Mouse (Mus musculus) B cell, adult 2 months (primary cell): Measurements from ENCODE around the gene Tysnd1.

Source experiments
- DNase-seq, 2 experiments: peaks; one replicate each; pipeline ENCODE4 v3.0.0; 2022

Gene Tysnd1

GRCm38 (mm10) chr10:61694870-61695670, at the start of gene Tysnd1:
TSS of gene Tysnd1 (plus strand) at chr10:61695514.
- DNase-seq: peak; percentile 91 to 93

- DNase-seq: no peak
Observed at GRCm38 (mm10) chr10:61646557-61646956, 48.8 kb upstream of the Tysnd1 start.

- peak; percentile 78 to 82 for DNase-seq
Observed at GRCm38 (mm10) chr10:61647790-61648736, 47.3 kb upstream of the Tysnd1 start, which contains the start of gene Ppa1. TSS of gene Ppa1 (plus strand) at chr10:61648552.

- peak in 1 of 2 experiments; percentile 20 for DNase-seq
Observed at GRCm38 (mm10) chr10:61648737-61649645, 46.3 kb upstream of the Tysnd1 start.

- DNase-seq: no peak
Observed at GRCm38 (mm10) chr10:61654105-61654504, 41.2 kb upstream of the Tysnd1 start.

- no peak for DNase-seq
Observed at GRCm38 (mm10) chr10:61654691-61655090, 40.6 kb upstream of the Tysnd1 start.

GRCm38 (mm10) chr10:61655188-61655587, 40.1 kb upstream of the Tysnd1 start:
- DNase-seq: no peak

GRCm38 (mm10) chr10:61656928-61657882, 38.1 kb upstream of the Tysnd1 start:
- no peak for DNase-seq

GRCm38 (mm10) chr10:61657985-61658384, 37.3 kb upstream of the Tysnd1 start:
- peak; percentile 69 to 72 for DNase-seq

GRCm38 (mm10) chr10:61661887-61662286, 33.4 kb upstream of the Tysnd1 start:
- no peak for DNase-seq

GRCm38 (mm10) chr10:61662391-61662988, 32.8 kb upstream of the Tysnd1 start:
- DNase-seq: no peak

GRCm38 (mm10) chr10:61665111-61665510, 30.2 kb upstream of the Tysnd1 start:
- DNase-seq: no peak

GRCm38 (mm10) chr10:61665651-61666050, 29.7 kb upstream of the Tysnd1 start:
- DNase-seq: no peak

GRCm38 (mm10) chr10:61669289-61669688, 26.0 kb upstream of the Tysnd1 start:
- no peak for DNase-seq

GRCm38 (mm10) chr10:61669896-61670295, 25.4 kb upstream of the Tysnd1 start:
- DNase-seq: no peak

GRCm38 (mm10) chr10:61670758-61671157, 24.6 kb upstream of the Tysnd1 start:
- no peak for DNase-seq

- no peak for DNase-seq
Observed at GRCm38 (mm10) chr10:61675935-61676334, 19.4 kb upstream of the Tysnd1 start.

GRCm38 (mm10) chr10:61679545-61679944, 15.8 kb upstream of the Tysnd1 start:
- no peak for DNase-seq

GRCm38 (mm10) chr10:61680015-61680913, 15.1 kb upstream of the Tysnd1 start, which contains the start of gene Sar1a:
TSS of gene Sar1a (plus strand) at chr10:61680299.
- peak; percentile 100 for DNase-seq

- no peak for DNase-seq
Observed at GRCm38 (mm10) chr10:61689405-61689804, 5.9 kb upstream of the Tysnd1 start.
